Mouse (Mus musculus): ENCODE data around the gene Radil.

The Radil gene

DNA sequence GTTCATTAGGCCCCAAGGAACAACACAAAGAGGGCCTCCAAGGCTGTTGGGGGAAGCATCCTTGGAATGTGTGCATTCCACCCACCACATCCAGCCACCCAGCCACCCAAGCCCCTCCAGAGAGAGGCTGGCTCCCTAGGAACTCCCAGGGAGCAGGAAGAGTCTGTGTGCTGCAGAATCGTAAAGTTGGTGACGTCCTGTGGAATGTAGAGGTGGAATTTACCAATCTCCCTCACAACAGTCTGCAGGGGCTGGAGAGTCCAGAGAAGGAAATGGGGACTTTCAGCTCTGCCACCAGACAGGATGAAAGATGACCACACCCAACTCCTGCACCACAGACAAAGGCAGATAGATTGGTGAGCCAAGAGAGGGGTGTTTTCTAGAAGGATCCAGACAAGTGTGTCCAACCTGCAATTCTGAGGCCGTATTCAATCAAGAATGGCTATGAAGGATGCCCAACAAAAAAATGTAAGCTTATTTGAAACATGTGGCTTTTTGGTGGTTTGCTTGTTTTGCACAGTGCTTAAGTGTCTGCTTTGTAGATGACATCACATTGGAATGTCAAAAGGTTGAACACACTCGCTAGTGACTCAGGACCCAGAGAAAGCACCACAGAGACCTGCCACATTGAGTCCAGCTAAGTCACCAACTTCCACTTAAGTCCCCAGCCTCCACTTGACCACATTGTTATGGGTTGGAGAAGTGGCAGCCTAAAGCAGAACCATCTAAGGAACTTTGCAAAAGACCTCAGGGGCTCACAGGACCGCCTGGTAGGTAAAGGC, 5.7 kb downstream of the Radil start:
- DNase-seq (ENCODE audit: low spot score): no peak

DNA sequence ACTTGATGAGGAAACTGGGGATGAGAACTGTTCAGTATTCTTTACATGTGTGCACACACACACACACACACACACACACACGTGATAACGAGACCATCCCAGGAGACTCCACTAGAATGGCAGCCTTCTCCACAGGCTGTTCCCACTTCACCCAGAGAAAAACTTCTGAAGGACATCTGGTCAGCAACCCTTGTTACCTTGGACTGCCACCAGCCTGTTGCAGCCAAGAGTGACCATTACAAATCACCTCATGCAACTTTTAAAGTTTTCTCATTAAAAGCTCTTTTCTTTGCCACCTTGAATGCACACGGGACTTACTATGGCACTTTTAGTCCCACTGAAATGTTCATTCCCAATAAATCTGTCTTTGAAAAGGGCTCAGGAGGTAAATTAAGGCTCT, 13.6 kb downstream of the Radil start:
- no peak for DNase-seq (ENCODE audit: low spot score)

DNA sequence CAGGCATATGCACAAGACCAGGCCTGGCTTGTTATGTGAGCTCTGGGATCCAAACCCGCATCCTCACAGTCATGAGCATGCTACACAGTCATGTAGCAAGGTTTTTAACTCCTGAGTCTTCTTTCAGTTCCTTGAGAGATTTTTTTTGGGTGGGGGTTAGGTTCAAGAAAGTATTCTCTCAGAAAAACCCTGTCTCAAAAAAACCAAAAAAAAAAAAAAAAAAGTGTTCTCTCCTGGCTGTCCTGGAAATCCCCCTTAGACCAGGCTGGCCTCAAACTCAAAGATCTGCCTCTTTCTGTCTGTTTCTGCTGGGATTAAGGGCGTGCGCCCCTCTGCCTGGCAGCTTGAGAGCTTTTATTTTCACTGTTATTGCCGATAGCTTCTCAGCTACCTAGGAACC, 15.5 kb downstream of the Radil start:
- DNase-seq (ENCODE audit: low spot score): no peak

DNA sequence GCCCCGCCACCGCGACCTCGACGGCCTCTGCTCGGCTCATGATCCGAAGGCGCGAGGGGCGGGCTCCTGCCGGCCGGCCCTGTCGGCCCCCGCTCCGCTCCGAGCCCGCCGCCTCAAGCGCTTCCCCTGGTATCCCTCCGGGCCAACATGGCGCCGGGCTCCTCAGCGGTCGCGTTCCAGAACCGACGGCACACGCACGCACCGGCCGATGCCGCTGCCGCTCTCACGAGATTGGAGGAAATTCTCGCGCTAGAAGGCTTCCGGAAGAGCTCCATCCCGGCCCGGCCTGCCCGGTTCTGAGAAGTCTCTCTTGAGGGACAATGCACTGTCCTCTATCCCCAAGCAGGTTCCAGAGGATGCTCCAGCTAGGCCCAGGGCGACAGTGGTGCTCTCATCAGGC, 21.0 kb downstream of the Radil start, which contains the start of gene Papolb:
Papolb (minus strand) TSS at position 162 of the 400 bp plus-strand sequence.
- no peak for DNase-seq (ENCODE audit: low spot score)

DNA sequence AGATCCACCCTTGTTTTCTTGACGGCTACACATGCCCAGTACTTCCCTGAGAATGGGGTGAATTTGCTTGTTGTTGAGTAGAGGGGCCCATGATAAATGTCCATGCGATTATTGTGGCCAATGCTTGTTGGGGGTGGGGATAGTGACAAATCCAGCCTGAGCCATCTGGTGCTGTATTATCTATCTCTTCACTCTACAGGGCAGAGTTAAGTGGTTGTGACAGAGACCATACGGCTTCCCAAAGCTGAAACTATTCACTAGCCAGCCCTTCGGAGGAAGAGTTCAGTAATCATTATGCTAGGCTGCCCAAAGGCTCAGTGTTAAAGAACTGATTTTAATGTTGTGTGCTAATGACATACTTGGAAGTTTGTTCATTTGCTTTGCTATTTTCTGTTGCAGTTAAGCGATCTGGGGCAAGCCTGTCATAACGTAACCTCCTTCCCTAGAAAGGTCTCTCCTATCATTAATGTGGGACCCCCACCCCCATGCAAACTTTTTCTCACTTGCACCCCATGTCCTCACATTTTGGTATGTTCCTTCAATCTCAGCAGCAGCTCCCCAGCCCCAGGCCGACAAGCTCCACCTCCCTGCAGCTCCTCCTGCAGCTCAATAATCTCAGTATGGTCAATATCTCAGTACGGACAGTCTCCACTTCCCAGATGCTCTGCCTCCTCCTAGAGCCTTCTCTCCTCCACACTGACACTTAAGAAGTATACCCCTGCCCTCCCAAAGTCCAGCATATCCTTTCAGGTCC, 26.0 kb downstream of the Radil start:
- no peak for DNase-seq (ENCODE audit: low spot score)

DNA sequence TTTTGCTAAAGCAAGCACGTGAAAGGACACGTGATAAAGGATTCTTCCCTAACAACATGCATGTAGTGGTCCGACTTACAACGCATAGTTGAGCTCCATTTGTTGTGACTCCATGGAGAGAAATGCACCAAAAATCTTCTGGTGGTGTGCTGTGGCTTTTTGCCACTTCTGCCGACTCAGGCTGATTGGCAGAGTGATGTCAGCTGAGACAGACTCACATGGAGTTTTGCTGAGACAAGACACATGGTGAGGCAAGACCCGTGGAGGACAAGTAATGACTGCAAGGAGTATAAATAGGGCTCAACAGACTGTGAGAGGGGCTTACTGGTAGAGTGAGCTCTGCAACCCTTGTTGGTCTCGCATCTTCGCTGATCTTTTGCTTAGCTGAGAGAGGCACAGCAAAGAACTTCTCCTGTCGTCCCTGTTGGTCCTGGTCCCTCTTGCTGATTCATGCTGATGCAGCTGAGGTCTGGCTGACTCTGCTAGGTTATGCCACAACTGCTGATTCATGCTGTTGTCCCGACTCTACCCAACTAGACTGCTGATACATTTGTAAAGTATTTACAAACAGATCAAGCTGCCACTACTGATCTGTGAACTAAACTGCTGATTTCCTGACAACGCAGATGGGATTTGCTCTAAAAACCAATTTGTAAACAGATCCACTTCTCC, 29.6 kb downstream of the Radil start:
- no peak for DNase-seq (ENCODE audit: low spot score)

DNA sequence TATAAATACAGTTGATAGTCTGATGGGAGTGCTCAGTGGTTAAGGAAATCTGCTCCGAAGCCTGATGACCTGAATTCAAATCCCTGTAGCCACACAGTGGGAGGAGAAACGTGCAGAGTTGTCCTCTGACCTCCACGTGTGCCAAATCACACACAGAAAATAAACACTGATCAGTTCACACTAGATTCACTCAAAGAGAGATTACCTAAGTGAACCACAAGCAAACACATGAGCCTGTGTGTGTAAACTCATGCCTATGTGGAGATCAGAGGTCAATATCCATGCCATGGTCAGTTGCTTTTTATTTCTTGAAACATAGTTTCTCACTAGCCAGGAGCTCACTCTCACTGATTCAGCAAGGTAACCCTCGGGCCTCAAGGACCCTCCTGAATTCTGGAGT, 30.5 kb downstream of the Radil start:
- no peak for DNase-seq (ENCODE audit: low spot score)

DNA sequence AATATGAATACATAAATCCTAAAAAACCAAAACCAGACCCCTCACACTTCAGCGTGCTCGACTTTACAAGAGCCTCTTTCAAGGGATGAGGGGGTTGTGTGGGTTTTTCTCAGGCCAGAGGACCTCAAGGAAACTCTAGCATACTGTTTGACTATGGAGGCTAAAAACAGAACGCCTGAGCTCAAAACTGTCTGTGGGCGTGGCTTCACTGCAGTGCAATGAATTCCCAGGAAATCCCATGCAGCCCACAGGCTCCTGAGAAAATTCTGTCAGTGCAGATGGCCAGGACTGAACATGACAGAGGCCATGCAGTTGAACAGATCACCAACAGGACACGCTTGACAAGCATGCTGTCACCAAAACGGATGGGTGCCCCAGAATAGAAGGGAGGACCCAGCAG, 31.9 kb downstream of the Radil start:
- no peak for DNase-seq (ENCODE audit: low spot score)

DNA sequence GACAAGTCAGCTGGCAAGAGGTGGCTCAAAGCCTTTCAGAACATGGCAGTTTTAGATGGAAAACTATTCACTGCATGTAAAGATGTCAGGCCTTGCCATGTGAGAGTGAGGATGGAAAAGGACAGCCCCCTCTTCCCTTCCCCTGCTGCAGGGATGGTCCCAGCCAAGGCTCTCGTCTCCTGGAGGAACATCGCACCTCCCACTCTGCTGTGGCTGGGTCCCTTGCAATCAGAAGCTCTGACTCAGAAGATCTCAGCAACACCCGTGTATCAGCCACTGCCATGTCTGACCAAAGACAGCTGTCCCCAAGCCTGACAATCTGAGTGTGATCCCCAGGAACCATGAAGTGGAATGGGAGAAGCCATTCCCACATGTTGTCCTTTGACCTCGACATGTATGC, 38.8 kb downstream of the Radil start:
- no peak for DNase-seq (ENCODE audit: low spot score)

DNA sequence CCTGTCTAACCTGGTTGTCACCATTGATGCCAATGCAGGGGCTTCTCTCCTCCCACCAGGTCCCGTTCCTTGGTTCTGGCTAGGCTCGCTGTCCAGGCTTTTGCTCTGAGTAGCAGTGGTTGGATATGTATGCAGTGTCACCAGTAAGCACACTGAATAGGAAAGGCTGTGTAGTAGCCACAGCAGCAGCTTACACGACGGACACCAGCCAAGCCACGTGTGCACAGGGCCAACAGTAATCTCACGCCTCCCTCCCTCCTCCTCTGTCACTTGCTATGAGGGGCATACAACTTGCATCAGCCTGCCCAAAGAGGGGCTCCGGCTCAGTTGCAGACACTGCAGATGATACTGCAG, 40.9 kb downstream of the Radil start:
- no peak for DNase-seq (ENCODE audit: low spot score)

DNA sequence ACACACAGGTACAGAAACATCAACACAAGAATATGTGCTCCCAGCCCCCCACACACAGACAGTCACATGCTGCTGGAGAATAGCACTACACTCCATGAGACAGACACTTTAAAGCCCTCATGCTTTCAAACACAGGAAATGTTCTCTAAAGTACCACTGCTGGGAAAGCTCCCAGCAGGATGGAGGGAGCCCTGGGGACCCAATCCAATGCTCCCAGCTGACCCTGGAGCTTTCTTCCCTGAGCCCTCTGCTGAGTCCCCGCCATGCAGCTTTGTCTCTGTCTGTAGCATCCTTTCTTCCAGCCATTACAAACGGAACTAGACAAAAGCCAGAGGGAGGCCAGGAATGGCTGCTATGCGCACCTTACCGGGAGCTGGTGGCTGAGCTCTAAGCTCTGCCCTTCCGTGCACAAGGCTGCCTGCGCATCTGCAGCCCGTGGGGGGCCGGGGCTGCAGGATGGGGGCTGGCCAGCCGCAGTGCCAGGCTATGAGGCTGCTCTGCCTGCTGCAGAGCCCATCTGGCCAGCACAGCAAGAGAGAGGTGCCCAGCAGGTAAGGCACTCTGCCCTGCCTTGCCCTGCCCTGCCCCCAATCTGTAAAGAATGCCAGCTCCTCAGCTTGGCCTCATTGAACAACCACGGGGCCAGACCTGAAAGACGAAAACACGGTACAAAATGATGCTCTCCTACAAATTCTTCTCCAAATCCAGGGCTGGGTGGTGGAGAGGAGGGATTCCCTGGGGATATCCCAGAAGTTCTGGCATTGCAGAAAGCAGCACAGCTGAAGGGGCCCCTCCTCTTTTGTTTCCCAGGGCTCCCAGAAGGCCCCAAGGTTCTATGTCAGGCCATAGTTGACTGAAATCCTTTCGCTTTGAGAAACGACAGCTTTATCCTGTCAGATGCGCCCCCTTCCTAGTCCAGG, 41.5 kb downstream of the Radil start:
- no peak for DNase-seq (ENCODE audit: low spot score)

DNA sequence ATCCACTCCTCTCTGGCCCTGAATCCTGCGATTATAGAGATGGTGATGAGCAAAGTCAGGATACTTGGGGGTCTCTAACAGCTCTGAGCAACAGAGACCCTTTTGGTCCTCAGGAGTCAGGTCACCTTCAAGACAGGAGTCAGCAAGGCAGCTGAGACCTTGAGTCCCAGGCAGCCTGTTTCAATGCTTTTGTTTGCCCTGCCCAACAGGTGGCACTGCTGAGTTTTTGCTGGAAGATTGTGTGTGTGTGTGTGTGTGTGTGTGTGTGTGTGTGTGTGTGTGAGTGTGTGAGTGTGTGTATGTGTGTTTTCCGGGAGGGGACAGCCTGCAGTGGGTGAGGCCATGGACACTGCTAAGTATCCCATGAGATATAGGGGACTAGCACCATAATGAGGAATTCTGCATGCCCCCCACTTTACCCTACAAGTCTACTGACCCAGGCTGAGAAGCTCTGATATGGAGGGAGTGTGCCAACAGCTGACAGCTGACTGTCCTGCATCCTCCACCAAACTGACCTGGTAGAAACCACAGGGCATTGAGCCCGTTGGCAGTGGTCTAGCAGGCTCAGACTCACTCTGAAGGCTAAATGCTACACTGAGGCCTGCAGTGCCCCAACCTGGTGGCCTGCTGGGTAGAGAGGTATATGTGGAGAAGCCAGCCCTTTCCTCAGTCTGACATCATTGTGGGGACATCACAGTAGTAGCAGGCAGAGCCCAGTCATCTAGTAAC, 45.0 kb downstream of the Radil start:
- no peak for DNase-seq (ENCODE audit: low spot score)

DNA sequence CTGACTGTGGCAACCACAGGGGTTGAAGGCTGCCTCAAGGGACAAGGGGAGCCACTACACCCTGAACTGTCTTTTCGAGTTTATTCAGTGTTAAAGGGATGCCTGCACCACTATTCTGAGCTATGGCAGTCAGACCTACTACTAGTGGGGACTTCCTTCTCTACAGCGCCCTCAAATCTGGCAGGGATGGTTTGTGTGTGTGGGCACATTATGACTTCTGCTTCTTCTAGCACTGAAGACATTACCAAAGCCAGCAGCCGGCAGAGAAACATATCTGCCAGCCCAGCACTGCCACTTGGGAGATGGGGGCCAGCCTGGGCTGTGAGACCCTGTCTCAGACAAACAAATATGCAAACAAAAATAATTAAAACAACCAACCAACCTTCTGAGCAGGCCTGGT, 46.7 kb downstream of the Radil start:
- no peak for DNase-seq (ENCODE audit: low spot score)

DNA sequence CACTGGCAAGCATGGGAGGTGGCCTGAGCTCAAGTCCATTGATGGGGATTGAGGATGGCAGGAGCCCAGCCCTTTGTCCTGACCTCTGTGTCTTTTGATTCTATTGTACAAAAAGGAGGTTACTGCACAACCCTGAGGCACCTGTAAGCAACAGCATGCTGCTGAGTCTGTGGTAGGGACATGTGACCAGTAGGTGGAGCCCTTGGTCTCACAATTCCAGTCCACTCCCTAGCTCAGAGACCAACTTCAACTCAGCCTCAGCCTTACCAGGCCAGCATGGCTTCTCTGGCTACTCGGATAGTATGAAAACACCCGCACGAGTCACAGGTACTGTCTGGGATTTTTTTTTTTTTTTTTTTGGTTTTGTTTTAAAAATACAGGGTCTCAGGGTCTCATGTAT, 48.5 kb downstream of the Radil start:
- peak; percentile 89 for DNase-seq (ENCODE audit: low spot score)

DNA sequence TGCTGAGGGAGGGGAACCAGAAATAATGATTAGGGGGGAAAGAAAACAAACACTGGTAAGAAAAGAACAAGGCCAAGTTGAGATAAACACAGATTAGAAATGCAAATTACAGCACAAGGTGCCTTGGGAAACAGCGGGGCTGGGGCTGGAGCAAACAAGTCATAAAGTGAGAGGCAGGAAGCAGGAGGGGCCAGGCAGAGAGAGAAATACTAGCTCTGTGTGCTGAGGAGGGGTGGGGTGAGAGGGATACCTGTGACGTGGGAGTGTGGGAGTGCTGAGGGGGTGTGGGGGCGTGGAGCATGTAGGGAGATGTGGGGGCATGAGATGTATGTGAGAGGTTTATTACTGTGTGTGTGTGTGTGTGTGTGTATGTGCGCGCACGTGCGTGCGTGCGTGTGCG, 50.0 kb downstream of the Radil start:
- no peak for DNase-seq (ENCODE audit: low spot score)

DNA sequence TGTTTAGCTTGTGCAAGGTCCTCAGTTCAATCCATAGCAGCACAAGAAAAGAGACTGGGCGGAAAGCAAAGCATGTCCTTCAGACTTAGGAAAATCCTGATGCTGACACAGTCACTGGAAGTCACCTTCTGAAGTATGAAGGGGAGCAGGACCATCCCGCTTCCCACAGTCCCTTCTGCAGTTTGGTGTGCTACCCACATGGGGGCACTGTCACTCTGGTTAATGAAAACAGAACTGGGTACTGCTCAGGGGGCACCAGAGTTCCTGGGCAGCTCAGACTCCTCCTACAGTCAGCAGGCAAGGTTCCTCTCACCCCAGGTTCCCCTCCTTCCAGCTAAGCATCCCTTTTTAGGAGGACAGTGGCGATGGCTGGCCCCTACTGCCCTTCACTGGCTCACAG, 51.9 kb downstream of the Radil start:
- DNase-seq (ENCODE audit: low spot score): no peak

DNA sequence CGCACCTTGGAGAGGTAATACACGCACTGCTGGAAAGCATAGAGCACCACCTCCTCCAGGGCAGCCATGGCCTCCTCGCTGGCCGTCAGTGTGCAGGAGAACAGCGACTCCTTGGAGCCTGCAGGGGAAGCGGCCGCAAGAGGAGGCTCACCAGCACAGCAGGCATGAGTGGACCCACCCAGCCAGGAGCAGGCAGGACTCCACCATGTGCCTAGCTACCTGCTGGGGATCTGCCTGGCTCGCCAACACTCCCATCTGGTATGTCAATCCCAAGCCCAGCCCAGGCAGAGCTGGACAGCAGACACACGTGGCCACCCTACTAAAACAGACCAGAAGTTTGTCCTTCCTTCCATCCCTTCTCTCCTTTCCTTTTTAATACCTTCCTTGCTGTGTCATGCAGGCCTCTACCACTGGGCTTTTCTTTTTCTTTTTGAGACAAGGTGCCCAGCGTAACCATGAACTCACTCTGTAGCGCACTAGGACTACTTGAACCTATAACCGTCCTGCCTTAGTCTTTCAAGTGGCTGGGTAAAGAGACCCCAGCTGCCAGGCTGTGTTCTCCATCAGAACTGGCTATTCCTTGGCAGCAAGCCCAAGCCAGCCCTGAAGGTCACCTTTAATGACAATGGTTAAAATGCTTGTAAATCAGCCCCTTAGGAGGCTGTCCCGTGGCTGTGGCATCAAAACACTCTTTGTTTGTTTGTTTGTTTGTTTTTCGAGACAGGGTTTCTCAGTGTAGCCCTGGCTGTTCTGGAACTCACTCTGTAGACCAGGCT, 55.4 kb downstream of the Radil start:
- no peak for DNase-seq (ENCODE audit: low spot score)

DNA sequence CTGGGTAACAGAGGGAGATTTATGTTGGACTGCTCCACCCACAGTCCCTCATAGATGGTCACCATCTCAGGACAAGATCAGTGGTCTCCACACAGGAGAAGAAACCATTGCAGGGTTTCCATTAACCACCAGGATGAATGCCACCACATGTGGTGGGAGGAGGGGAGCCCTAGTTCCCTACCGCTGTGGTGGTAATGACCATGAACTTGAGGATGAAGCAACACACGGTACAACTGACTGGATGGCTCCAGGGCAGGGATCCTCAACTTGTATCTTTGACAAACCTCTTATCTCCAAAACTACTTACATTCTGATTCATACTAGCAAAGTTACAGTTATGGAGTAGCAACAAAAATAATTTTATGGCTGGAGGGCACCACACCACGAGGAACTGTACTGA, 57.6 kb downstream of the Radil start:
- no peak for DNase-seq (ENCODE audit: low spot score)

DNA sequence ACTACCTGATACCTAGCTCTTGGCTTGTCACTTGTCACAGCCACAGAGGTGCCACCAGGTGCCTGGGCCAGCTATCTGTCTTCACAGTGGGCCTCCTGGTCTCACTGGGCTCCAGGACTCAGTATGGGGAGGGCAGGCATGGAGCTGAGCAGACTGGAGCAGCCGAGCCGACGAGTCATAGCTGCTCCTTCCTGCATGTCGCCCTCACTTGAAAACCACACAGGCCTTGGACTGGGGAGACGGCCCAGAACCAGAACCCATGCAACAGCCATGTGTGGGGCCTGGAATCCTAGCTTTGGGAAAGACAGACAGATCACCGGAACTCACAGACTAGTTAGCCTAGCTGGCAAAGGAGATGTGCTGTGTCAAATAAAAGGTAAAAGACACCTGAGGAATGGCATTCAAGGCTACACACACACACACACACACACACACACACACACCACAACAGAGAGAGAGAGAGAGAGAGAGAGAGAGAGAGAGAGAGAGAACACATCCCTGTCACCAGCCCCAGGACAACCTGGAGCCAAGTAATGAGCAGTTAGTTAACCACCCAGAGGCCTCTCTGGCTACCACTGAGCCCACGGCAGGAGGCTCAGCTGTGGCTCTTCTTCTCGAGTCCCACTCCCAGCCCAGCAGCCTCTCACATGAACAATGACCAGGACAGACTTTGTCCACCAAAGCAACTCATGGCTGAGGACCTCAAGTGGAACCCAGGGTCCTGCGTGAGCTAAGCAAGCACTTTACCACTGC, 60.8 kb downstream of the Radil start:
- no peak for DNase-seq (ENCODE audit: low spot score)

DNA sequence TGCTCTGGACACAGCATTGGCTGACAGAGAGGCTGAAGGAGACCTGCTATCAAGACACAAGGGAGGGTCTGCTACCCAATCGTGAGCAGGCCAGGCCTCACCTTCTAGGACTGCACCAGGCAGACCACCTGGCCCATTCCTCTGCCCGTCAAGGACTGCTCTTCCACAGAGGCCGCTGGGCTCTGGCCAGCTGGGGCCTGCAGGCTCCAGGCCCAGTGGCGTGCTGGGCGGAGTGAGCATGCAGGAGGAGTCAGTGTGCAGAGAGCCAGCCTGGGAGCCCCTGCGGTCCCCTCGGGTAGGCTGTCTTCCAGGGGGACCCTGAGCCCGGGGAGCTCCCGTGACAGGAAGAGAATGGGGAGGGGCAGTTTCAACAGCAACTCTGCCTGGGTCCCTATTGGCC, 64.2 kb downstream of the Radil start:
- DNase-seq (ENCODE audit: low spot score): no peak
